Mouse (Mus musculus) thymus, postnatal 14 days (tissue): ENCODE data around the gene Glis3.

Experiments used
- DNase-seq: peaks from one replicate; pipeline ENCODE4 v3.0.0; 2021

Gene Glis3

DNA sequence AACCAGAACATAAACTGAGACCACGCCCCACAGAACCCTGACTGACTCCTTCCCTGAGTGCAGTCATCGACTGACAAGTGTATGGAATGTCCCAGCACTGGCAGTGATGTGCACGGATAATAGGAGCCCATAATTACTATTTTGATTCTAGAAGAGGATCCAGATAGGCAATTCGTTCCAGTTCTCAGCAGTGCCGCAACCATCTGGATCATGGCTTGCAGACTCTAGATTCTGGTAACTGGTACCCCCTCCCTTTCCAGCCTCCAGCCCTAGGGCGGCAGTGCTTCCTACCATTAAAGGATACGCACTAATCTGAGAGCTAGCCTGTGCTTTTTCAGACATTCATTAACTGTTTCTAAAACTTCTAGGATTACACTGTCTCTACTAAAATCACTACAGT, 24.7 kb downstream of the Glis3 start:
- DNase-seq: no peak

GRCm38 (mm10) chr19:28650836-28651235, 29.0 kb downstream of the Glis3 start:
- DNase-seq: no peak

DNA sequence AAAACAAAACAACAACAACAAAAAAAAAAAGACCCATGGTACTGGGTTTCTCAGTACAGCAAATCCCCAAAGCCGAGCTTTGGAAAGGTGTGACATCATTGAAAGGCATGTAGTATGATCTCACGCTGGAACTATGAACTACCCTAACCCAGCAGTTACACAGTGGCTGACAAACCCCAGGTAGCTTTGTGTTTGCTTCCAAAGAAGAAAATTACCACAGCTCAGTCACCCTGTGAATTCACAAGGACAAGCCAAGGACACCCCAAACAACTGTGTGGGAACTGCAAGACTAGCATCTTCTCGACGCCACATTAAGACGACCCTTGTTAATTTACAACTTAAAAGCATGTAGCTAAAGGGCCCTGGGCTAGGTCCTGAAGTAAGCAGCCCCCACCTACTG, 30.4 kb downstream of the Glis3 start:
- no peak for DNase-seq

DNA sequence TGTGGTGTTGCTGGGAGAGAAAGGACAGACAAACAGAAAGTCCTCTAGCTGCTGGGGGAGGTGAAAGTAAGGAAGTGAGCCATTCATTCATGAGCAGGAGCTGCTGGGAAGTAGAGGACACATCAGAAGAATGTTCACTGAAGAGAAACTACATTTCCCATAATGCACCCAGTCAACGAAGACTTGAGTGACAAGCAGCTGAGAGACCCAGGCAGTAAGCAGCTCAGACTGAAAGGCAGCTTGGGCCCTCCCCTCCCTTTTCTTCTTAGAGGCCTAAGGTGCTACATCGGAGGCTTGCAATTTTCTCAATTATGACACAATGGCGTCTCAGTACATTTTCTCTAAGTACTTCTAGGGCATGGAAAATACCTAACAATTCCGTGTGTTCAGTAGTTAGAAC, 31.0 kb downstream of the Glis3 start:
- DNase-seq: no peak

DNA sequence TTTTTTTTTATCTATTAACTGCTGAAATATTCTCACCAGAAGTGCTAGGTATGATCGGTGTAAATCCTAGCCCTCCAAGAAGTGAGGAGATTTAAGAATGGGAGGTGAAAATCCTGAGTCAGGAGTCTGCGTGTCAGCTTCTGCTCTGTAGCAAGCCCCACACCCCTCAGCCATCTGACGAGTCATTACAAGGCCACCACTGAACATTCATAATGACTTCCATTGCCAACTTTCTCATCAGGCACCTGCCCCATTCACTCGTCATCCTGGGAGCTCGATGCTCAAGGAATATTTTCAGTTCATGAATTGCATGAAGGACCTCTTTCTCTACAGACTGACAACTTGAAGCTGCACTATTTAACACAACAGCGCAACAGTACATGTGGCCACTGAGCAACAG, 32.5 kb downstream of the Glis3 start:
- DNase-seq: no peak

GRCm38 (mm10) chr19:28646286-28646685, 33.6 kb downstream of the Glis3 start:
- no peak for DNase-seq

GRCm38 (mm10) chr19:28640861-28641381, 39.0 kb downstream of the Glis3 start:
- no peak for DNase-seq

GRCm38 (mm10) chr19:28635991-28636553, 43.8 kb downstream of the Glis3 start:
- no peak for DNase-seq

DNA sequence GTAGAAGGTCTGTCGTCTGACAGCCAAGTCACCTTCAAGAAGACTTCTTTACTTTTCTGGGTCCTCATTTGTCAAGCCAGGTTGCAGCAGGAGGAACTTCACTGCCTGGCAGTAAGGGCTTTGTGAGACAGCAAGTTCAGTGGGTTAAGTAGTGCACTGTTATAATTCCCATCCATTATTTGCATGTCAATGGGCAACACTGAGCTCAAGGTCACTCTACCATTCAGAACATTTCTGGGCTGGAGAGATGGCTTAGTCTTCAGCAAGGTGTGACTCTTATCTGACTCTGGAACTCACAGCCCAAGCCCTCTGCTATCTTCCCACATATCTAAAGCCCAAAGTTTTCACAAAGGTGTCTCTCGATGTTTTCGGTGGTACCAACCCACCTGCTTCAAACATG, 44.9 kb downstream of the Glis3 start:
- no peak for DNase-seq

- no peak for DNase-seq
Measured at GRCm38 (mm10) chr19:28628416-28628815, 51.5 kb downstream of the Glis3 start.

DNA sequence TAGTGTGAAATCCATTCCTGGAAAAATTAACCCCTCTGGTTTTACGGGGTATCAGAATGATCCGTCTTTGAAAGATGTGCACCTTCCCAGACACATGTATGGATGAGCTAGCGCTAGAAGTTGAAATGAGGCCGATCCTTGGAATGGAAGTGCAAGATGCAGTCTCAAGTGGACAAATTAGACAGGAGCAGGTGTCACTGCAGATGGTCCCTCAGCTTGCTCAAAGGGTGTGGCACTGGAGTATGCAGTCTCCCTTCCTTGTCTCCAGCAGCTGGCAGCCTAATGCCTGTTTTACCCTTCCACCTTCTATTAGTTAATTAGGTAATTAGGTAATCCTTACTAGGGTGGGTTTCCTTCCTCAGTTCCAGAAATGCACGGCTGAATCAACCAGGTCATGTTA, 53.7 kb downstream of the Glis3 start:
- no peak for DNase-seq

DNA sequence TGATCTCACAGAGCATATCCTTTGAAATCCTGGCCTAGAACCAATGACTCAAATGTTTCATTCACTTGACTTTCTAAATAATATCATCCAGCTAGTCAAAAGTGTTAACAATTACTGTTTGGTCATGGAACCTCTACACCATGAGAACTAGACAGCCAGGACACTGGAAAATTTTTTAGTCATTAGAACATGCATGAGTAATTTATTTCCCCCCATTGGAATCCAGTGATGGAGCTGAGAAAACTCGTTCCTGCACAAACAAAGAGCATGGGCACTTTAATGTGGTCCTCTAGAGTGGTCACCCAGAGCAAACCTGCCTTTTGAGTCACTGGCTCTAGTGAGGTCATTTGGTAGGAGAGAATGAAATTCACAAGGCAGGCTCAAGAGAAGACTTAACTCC, 55.3 kb downstream of the Glis3 start:
- DNase-seq: no peak

GRCm38 (mm10) chr19:28623726-28624125, 56.2 kb downstream of the Glis3 start:
- no peak for DNase-seq

DNA sequence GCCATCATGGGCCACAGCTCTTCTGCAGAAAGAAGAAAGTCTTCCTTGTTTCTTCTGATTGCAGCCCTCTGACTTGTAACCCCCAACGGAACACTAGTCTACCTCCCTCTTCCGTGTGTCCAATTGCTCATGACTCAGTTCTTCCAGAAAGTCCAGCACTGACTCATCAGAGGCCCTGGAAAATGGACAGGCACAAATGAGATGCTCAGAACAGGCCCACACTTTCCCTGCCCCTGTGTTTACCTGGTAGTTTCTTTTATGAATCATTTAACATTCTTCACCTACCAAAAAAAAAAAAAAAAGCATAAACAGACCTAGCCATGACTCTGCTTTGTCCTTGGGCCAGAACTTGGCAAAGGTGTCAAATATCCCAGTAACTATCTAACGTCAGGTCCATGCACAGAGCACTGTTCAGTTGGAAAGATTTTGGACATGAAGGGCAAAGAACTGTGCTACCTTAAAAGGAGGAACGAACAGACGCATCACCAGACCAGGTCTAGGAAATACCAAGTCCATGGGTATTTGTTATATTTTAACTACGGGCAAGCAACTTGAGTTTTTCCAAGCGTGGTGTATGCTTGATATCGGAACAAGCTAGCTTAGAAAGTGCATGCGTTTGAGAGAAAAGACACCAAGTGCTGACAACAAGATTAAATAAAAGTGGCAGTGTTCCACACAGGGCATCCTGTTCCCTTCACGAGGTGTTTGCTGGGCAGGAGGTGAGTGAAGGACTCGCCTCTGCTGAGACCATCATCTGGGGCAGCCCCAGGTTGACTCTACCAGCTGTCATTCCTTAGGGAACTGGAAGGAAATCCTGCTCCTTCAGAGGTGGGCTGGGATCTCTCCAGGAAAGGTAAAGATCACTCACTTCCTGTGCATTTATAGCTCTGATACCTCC, 58.0 kb downstream of the Glis3 start:
- DNase-seq: no peak

GRCm38 (mm10) chr19:28617736-28618135, 62.1 kb downstream of the Glis3 start:
- no peak for DNase-seq

GRCm38 (mm10) chr19:28617191-28617590, 62.7 kb downstream of the Glis3 start:
- no peak for DNase-seq

DNA sequence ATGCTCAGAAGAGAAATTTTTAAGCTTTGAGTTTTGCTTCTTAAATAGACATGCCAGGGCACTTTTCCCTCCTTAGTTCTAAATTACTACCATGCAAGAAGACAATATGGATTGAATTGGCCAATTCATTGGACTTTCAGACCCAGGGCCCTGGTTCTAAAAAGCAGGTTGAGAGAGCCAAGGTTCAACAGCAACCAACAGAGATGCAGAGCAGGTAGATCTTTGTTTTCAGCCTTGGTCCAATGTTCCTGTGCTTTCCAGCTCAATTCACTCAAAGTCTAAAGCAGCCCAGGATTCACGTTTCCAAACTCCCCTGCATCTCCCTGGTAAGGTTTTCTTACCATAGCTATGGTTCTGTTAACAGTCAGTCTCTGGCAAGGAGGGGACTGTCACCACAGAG, 63.4 kb downstream of the Glis3 start:
- no peak for DNase-seq

GRCm38 (mm10) chr19:28612249-28612648, 67.6 kb downstream of the Glis3 start:
- peak; percentile 6 for DNase-seq

DNA sequence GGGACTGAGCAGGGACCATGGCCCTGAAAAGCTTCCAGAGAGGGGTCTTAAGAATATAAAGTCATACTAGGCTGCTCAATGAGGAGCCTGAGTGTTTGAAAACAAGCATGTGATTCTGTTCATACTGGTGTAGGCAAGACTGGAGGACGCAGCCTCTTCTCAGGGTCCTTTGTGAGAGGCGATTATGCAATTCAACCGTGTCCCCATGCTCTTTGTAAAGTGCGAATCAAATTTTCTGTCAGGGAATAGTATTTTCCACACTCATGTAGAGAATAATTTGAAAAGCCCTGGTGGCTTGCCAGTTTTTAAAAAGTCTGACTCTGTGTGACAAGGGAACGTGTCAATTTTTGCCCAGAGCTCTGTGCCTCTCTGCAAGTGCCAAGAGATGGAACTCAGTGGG, 71.1 kb downstream of the Glis3 start:
- no peak for DNase-seq

DNA sequence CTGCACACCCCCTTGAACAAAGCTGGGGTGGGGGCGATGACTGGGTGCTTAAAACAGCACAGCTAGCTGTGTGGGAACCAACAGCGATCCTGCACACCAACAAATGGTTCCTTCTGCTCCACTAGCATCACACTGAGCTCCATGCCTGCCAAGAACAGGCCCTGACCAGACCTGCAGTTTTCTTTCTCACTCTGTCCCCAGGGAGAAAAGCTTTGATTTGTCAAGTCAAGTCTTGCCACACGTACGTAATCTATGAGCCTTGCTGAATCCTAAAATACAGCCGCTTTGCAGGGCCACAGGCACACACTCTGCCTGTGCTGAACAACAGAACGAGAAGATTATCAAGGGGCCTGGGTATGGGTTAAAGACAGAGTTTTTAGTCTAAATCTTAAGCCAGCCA, 71.6 kb downstream of the Glis3 start:
- DNase-seq: no peak

DNA sequence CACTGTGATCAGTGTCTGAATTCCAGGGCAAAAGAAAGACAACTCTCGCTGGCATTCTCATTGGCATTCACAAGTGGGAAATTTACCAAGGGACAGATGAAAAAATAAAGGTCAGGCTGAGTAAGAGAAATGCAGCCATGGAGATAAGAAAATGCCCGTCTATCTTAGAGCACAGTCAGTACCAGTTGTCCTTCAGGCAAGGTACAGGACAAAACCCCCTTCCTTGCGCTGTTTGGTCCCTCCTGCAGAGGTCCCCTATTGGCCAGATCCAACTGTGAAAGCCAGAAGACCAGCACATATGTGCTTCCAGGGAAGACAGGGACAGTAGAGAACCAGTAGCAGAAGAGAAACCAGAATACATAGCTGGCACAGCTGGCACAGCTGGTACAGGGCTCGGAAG, 79.0 kb downstream of the Glis3 start:
- no peak for DNase-seq

DNA sequence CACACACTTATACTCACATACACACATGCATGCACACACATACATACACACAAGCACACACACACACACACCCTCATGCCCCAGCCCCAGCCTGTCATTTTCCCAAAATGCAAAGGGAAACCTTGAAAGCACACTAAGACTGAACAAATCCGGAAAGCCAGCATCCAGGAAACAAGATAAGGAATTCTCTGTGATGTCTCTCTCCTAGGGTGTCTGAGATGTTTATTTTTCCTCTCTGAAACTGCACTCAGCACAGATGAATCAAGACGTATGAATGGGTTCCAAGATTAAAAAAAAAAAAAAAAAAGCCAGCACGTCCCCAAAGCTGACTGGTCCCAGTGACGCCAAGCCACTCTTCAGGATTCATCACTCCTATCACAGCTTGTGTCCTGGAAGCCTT, 85.7 kb downstream of the Glis3 start:
- DNase-seq: no peak

DNA sequence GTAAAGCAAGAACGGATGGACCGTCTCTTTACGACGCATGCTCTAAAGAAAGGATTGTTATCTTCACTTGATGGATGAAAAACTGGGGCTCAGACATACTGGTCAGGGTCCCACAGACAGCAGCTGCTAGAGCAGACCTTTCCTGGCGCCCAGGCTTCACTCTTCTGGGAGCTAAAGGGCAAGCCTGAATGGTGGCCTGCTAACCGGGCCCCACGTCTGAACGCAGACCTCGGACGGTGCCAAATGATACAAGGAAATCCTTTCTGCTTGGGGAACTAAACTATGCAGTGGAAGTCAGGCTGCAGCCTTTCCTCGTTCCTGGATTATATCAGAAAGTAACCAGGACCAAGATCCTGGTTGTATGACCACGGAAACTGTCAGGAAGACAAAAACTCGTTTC, 86.9 kb downstream of the Glis3 start:
- no peak for DNase-seq

DNA sequence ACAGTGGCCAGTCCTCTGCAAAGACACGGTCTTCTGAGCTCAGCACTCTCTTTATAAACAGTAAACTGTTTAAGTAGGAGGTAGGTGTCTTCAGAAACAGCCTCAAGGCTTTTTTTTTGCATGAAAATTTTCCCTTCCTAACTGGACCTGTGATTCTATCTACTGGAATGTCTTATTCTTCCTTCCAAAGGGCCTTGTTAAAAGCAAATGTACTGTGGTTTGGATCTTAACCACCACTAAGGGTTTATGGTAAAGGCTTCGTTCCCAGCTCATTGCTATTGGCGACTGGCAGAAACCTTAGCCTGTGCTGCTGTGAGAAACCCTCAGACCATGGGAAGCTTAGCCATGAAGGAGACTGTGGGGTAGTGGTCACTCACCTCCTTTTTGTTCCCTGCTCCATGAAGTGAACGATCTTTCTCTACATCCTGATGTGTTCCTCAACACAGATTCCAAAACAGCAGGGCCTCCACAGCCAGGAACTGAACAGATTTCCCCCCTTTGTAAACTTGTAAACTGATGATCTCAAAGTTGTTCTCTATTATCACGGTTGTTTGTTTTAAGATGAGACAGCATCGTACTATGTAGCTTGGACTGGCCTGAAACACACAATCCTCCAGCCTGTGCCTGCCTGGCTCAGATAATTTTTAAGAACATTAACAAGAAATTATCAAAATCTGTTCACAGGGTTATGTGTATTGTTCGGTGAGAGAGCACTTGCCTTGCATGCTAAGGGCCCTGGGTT, 88.0 kb downstream of the Glis3 start:
- no peak for DNase-seq
